Mouse (Mus musculus): ENCODE results near the gene Dagla. TPM values are rescaled to one million over a fixed set of nuclear protein-coding genes. Genes with fewer than 3 reads are reported as not detected.
A peak's percentile ranks its signal among the peaks of the same experiment; 100 is the strongest.

Gene Dagla
- polyA plus RNA-seq, 1 experiment from 2014 or later: 6.1 TPM

- peak; percentile 1 for ATAC-seq (ENCODE audit: low FRiP score)
- H3K4me1 ChIP-seq (replicated peaks): peaks cover 21% of the 10 kb centered on the region
- peak overlapping the region; percentile 85 for H3K27ac ChIP-seq
- H3K9me3 ChIP-seq: no peaks in the 10 kb centered on the region
- H3K4me3 ChIP-seq: peak overlapping the region; percentile 64
- peak overlapping the region; percentile 88 for H3K9ac ChIP-seq
- peak overlapping the region; percentile 78 for H3K4me2 ChIP-seq
- peaks cover 44% of the 10 kb centered on the region for H3K36me3 ChIP-seq
- no peaks in the 10 kb centered on the region for H3K27me3 ChIP-seq
- 3% methylated on average over 23 of the region's 23 CpGs for WGBS
Observed at GRCm38 (mm10) chr19:10203146-10203847, 101.4 kb downstream of the Dagla start.

DNA sequence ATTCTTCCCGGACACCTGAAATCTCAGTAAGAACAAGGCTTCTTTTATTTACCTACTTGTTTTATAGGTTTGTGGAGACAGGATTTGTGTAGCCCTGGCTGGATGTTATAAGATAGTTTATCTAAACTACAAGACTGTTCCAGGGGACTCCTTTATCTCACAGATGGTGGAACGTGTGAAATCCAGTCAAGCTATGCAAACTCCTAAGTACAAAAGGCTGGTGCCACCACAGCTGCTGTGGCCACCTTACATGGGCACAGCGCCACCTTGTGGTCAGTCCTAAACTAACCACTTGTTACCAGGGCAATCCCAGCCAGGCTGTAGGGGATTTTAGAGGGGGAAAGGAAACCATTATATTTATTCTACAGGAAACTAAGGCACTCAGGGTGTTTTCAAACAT, 106.0 kb downstream of the Dagla start:
- H3K9ac ChIP-seq: no peak overlapping the region
- H3K4me3 ChIP-seq: no peak overlapping the region
- H3K27me3 ChIP-seq: no peaks in the 10 kb centered on the region
- 30% methylated on average over 3 of the region's 3 CpGs for WGBS
- H3K27ac ChIP-seq: no peak overlapping the region
- no peak overlapping the region for H3K4me2 ChIP-seq
- peak; percentile 26; the same call in 1 of the 2 replicates for ATAC-seq (ENCODE audit: low FRiP score)
- peaks cover 10% of the 10 kb centered on the region for H3K4me1 ChIP-seq (replicated peaks)
- H3K9me3 ChIP-seq: no peaks in the 10 kb centered on the region
- H3K36me3 ChIP-seq: peaks cover 50% of the 10 kb centered on the region

GRCm38 (mm10) chr19:10198286-10198685, 106.4 kb downstream of the Dagla start:
- H3K4me1 ChIP-seq (replicated peaks): peaks cover 8% of the 10 kb centered on the region
- H3K27ac ChIP-seq: 0 out of 2 replicates have a peak overlapping the region, but pooled peaks have one; percentile 12
- no peak overlapping the region for H3K4me3 ChIP-seq
- H3K27me3 ChIP-seq: no peaks in the 10 kb centered on the region
- WGBS: 79% methylated on average over 2 of the region's 2 CpGs
- peaks cover 55% of the 10 kb centered on the region for H3K36me3 ChIP-seq
- H3K9ac ChIP-seq: no peak overlapping the region
- no peak overlapping the region for H3K4me2 ChIP-seq
- no peak for ATAC-seq (ENCODE audit: low FRiP score)
- no peaks in the 10 kb centered on the region for H3K9me3 ChIP-seq

DNA sequence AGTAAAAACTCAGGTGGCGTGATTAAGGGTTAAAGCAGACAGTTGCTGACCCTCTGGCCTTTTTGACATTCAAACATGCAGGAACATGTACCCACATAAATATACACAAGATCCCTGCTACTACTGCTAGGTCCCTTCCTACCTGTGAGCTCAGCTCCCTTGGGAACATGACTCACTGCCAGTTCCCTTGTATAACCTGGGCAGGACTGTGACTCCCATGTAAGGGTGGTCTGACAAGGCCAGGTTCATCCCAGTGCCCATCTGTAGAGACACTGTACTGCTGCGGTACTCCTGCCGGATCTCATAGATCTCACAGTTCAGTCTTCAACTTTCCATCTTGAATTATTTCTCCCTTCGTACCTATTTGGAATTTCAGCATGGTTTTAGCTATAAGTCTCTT, 107.5 kb downstream of the Dagla start:
- no peak overlapping the region for H3K27ac ChIP-seq
- H3K27me3 ChIP-seq: no peaks in the 10 kb centered on the region
- no peaks in the 10 kb centered on the region for H3K9me3 ChIP-seq
- ATAC-seq (ENCODE audit: low FRiP score): no peak
- peaks cover 66% of the 10 kb centered on the region for H3K36me3 ChIP-seq
- H3K9ac ChIP-seq: no peak overlapping the region
- no peak overlapping the region for H3K4me2 ChIP-seq
- whole genome bisulfite sequencing: 92% methylated on average over 4 of the region's 4 CpGs
- no peaks in the 10 kb centered on the region for H3K4me1 ChIP-seq (replicated peaks)
- no peak overlapping the region for H3K4me3 ChIP-seq

Other genes with a start within 250 kb of the Dagla start
- 149 and 152 TPM in 2 replicates for gene Fads2, start 203.1 kb downstream of the Dagla start, polyA plus RNA-seq (2015; fragmentation: Nextera tagmentation; extraction: Ambion mirVana)
- 157 and 159 TPM in 2 replicates for gene Fads1, start 122.0 kb downstream of the Dagla start, polyA plus RNA-seq (2015; fragmentation: Nextera tagmentation; extraction: Ambion mirVana)
- gene Tmem258, start 100.9 kb downstream of the Dagla start, polyA plus RNA-seq (2015; fragmentation: Nextera tagmentation; extraction: Ambion mirVana): 386 and 403 TPM in 2 replicates
- 34.4 and 34.9 TPM in 2 replicates for gene Fen1, start 100.7 kb downstream of the Dagla start, polyA plus RNA-seq (2015; fragmentation: Nextera tagmentation; extraction: Ambion mirVana)
- 0.44 and 0.50 TPM in 2 replicates for gene Myrf, start 64.1 kb downstream of the Dagla start, polyA plus RNA-seq (2015; fragmentation: Nextera tagmentation; extraction: Ambion mirVana)
- 7.9 and 8.4 TPM in 2 replicates for gene Syt7, start 84.2 kb upstream of the Dagla start, polyA plus RNA-seq (2015; fragmentation: Nextera tagmentation; extraction: Ambion mirVana)
- 0.53 and 1.1 TPM in 2 replicates for gene Lrrc10b, start 152.6 kb upstream of the Dagla start, polyA plus RNA-seq (2015; fragmentation: Nextera tagmentation; extraction: Ambion mirVana)
- gene Ppp1r32, start 178.1 kb upstream of the Dagla start, polyA plus RNA-seq (2015; fragmentation: Nextera tagmentation; extraction: Ambion mirVana): 1.1 and 3.0 TPM in 2 replicates
- gene Cpsf7, start 220.4 kb upstream of the Dagla start, polyA plus RNA-seq (2015; fragmentation: Nextera tagmentation; extraction: Ambion mirVana): 49.0 and 52.8 TPM in 2 replicates
- gene Sdhaf2, start 221.3 kb upstream of the Dagla start, polyA plus RNA-seq (2015; fragmentation: Nextera tagmentation; extraction: Ambion mirVana): 67.6 and 69.1 TPM in 2 replicates

Measured in hindbrain, embryonic 13.5 days (tissue).